Mouse (Mus musculus) fibroblast of lung, adult 2 months (primary cell): ENCODE measurements at regions not wholly inside any gene's neighbourhood (a gene's known extent, or its start where the extent isn't known, plus 50 kb on each side); places are given as distances from the start of the nearest gene placed in this dataset.

Source experiments
- DNase-seq: peaks from one replicate; pipeline ENCODE4 v3.0.0-alpha.2; 2011; ENCODE audit warnings: low read depth

DNA sequence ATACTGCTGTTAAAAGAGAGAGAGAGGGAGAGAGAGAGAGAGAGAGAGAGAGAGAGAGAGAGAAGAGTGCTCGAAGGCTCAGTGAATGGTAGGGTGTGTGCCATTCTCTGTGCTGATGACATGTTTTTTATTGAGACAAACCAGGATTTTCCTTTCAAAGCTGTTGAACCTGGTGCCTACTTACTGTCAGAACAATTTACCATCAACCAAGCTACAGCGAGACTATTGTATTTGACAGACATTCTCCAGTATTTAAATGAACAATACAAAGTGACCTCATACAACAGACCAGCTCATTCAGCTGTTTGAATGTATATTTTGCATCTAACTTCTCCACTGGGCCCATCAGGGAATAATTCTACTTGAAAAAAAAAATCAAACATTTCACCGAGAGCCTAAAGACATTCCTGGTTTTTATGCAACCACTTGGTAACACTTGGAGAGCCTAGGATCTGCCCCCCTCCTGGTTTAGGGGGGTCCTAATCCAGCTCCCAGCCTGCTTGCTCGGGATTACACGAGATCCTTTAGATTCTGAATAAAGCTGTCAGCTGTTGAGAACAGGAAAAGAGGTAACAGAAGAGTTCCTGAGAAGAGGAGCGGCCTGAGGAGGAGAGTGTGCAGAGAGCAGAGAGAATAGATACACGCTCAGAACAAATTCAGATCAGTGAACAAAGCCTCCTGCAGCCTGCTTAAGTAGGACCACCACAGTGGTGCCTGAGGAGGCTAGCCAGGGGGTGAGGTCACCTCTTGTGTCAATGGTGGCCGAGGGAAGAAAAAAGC lies 117.3 kb downstream of the Anapc10 start:
- DNase-seq = no peak

- DNase-seq = no peak
Measured at GRCm38 (mm10) chr8:79829543-79829890, 117.9 kb downstream of the Anapc10 start.

GRCm38 (mm10) chr8:79829941-79830633 lies 118.5 kb downstream of the Anapc10 start:
- no peak for DNase-seq

DNA sequence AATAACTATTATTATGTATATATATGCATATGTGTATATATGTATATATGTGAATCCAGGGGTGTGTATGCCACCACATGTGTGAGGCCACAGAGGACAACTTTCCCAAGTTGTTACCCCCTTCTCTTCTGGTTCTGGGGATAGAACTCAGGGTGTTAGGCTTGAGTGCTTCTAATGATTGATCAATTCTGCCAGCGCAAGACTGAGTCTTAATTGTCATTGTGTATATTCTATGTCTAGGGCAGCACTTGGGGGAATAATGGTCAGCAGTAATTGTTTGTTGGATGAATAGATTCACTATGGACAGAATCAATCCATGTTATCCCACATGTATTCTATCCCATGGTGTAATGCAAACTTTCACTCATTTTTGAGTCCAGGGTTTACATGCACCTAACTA lies 127.3 kb downstream of the Anapc10 start:
- no peak for DNase-seq

- DNase-seq = peak; percentile 25
Measured at GRCm38 (mm10) chr8:79849982-79850514, 138.4 kb downstream of the Anapc10 start.

- DNase-seq = no peak
Measured at GRCm38 (mm10) chr8:79850519-79850918, 138.9 kb downstream of the Anapc10 start.

DNA sequence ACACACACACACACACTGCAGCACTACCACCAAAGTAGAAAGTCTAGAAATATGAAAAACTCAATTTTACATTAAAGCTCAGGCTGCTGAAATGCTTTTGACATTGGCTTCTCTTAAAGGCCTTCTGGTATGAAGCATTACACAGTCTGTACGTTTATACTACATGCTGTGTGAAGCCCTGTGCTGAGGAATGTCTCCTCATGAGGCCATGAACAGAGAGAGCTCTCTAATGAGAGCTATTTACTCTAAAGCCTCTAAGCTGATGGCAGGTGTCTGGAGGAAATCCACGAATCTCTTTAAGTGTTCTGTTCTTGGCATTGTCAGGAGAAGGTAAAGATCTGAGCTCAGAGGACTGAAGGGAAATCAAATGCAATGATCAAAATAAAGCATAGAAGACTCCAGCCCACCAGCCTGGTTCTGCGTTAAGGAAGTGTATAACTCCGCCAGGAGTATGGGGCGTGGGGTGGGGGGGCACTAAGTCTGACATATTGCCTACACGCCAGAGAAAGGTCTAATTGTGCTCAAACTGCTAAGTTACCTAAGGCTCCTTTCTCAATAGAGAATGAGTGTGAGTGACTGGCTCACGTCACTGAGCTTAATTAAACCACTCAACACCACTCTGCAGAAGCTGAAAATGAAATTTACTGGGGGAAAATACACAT lies 160.9 kb downstream of the Anapc10 start:
- no peak for DNase-seq

DNA sequence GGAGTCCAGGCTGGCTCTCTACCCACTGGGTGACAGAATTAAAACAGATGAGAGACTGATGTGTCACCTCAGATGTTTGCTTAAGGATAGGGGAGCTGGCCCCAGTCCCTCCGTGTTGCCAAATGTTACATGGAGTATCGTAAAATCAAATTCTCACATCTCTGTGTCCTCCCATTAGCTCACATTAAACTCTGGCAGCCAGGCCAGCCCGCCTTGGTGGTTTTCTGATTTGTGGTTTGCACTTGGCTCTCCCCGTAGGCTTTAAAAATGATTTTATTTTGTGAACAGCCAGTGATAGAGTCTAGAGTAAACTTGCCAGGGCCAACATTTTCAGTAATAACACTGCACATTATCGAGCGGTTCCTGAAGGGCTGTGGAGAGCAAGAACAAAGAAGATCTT lies 149.8 kb downstream of the Hhip start:
- peak; percentile 57 for DNase-seq
